ENCODE assay signal across 8 mouse cellular contexts in the genomic region with DNA sequence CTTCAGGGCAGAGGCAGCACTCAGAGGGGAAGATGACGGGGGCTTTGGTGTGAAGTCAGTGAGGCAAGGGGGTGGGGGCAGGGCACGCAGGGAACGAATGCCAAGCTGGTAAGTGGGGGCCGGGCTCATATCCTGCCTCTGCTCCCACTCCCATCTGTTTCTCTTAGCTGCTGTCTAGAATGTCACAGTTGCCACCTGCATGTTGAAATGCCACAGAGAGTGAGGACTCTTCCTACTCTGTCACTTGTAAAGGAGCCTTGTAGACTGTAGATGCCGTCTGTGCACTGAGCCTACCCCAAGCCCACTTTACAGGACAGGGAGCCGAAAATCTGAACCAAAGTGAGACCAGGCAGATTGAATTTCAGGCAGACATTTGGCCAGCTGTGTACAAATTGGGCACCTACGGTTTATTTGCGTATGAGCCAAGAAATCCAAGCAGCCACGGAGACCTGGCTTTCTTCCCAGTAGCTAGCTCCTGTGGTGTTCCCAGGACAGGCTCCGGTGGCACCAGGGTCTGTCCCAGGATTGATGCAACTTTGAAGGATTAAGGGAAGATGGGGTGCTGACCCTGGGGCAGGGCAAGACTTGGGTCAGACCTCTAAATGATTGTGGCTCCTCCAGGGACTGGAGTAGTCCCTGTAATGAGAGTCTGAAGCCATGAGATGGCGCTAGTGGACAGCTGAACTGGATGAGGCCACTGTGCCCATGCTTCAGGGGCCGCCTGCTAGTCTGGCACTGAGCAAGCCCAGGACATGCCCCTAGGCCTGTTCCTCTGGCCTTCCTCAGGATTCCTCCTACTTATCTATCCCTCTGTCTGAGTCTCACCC. TPM values are rescaled to one million over a fixed set of nuclear protein-coding genes. Genes with fewer than 3 reads are reported as not detected.
DNase-seq lines count a peak whose midpoint lies in the region; ATAC-seq lines count a peak whose summit lies in the region.

No protein-coding gene starts in this region.

- no peak overlapping the region for H3K27ac ChIP-seq in embryonic facial prominence, embryonic 12.5 days

- H3K27me3 ChIP-seq in embryonic facial prominence, embryonic 12.5 days: no peaks in the 10 kb centered on the region

- no peaks in the 10 kb centered on the region for H3K9me3 ChIP-seq in embryonic facial prominence, embryonic 12.5 days

- peak; percentile 30; the same call in 1 of the 2 replicates for ATAC-seq in embryonic facial prominence, embryonic 12.5 days (ENCODE audit: insufficient number of reproducible peaks, insufficient read depth, low FRiP score, low TSS enrichment)

- no peak overlapping the region for H3K4me3 ChIP-seq in embryonic facial prominence, embryonic 12.5 days

- peaks cover 15% of the 10 kb centered on the region; the same call in 1 of the 2 replicates for H3K4me1 ChIP-seq in embryonic facial prominence, embryonic 12.5 days

- H3K9ac ChIP-seq in embryonic facial prominence, embryonic 12.5 days: no peak overlapping the region

- H3K36me3 ChIP-seq in embryonic facial prominence, embryonic 12.5 days: no peaks in the 10 kb centered on the region

- peak; percentile 73 to 89 for DNase-seq in adrenal gland, adult (ENCODE audit: inconsistent age in 2 of 2, low spot score in 1 of 2)
- DNase-seq in adrenal gland, adult 8-10 months: no peak
- peak; percentile 64 for DNase-seq in adrenal gland, postnatal 25 days
- peak; percentile 70 to 81 for DNase-seq in heart, postnatal 14 days
- peak; percentile 67 to 68 for DNase-seq in layer of hippocampus, adult 8-10 months (ENCODE audit: low spot score in 2 of 2)
- peak; percentile 62 for DNase-seq in lung, postnatal 25 days (ENCODE audit: low spot score)
- peak; percentile 66 for DNase-seq in right cerebral cortex, postnatal 14 days

- H3K4me2 ChIP-seq in embryonic facial prominence, embryonic 12.5 days (replicated peaks): no peak overlapping the region

- 35% methylated on average over 12 of the region's 12 CpGs for WGBS in embryonic facial prominence, embryonic 12.5 days

- intact Hi-C loops in heart, postnatal 14 days (cut with DNase I): loop anchor here (1.0 to 2.0 kb wide), 3 partner anchors 23 to 108 kb away; no protein-coding TSS in a partner anchor

RNA-seq across cellular contexts. Expression of a gene that starts 11.1 kb away (rescaled TPM):
- 100 to 1,000 TPM in 3 of 4 experiments, 10 to 100 TPM in 1; 95.8 to 118 (median 108) TPM for total RNA-seq in adrenal gland, adult 8-10 months (2022)
- 76.1 and 81.2 TPM in 2 replicates for total RNA-seq in adrenal gland, postnatal 25 days (2021)
- 11.0 and 11.1 TPM in 2 replicates for polyA plus RNA-seq in embryonic facial prominence, embryonic 12.5 days (2016; fragmentation: Nextera tagmentation; extraction: Ambion mirVana)
- total RNA-seq in heart, postnatal 14 days (2021): 10 to 100 TPM; 30.3 to 31.6 TPM
- total RNA-seq in layer of hippocampus, adult 8-10 months (2022): 100 to 1,000 TPM; 149 to 173 (median 162) TPM

RNA-seq across cellular contexts. Expression of a gene that starts 31.4 kb away (rescaled TPM):
- total RNA-seq in adrenal gland, adult 8-10 months (2022): 1 to 10 TPM; 5.4 to 9.5 (median 6.5) TPM
- 5.8 and 9.5 TPM in 2 replicates for total RNA-seq in adrenal gland, postnatal 25 days (2021)
- 2.7 and 3.6 TPM in 2 replicates for polyA plus RNA-seq in embryonic facial prominence, embryonic 12.5 days (2016; fragmentation: Nextera tagmentation; extraction: Ambion mirVana)
- 1 to 10 TPM; 4.1 to 4.5 TPM for total RNA-seq in heart, postnatal 14 days (2021)
- 1 to 10 TPM; 3.1 to 8.7 (median 6.5) TPM for total RNA-seq in layer of hippocampus, adult 8-10 months (2022)
